In genomic region chr5:114738707-114739241, GRCm38 (mm10) we compare ENCODE assay signal across 8 mouse cellular contexts. TPM values are rescaled to one million over a fixed set of nuclear protein-coding genes. Genes with fewer than 3 reads are reported as not detected.
DNase-seq lines count a peak whose midpoint lies in the region; ATAC-seq and TF ChIP-seq lines count a peak whose summit lies in the region.

No protein-coding gene starts in this region.

- intact Hi-C loops in heart, postnatal 10 days (cut with DNase I), result loop anchor here (2.0 kb wide), 1 partner anchor 34 kb away; no protein-coding TSS in a partner anchor

- peaks cover 92% of the 10 kb centered on the region for H3K36me3 ChIP-seq in embryonic facial prominence, embryonic 10.5 days (replicated peaks)
- H3K36me3 ChIP-seq in hindbrain, embryonic 12.5 days, result peaks cover 86% of the 10 kb centered on the region

- H3K9ac ChIP-seq in hindbrain, embryonic 12.5 days, result no peak overlapping the region

- peak; percentile 13; the same call in 1 of the 2 replicates for TF ChIP-seq POLR2A in lung, adult 2 months (IDR thresholded peaks at IDR 0.05; ENCODE audit: borderline replicate concordance, extremely low read depth, low read depth, low read length)

- no peak for TF ChIP-seq CTCF in lung, adult 2 months (IDR thresholded peaks at IDR 0.05; ENCODE audit: insufficient read depth, low read length)

- peak; percentile 61 for DNase-seq in adrenal gland, adult 2 months
- DNase-seq in adrenal gland, adult 18-20 months (ENCODE audit: low spot score in 2 of 2), result no peak
- peak; percentile 32 for DNase-seq in embryonic facial prominence, embryonic 10.5 days (ENCODE audit: low spot score)
- peak; percentile 82 to 88 for DNase-seq in heart, postnatal 10 days
- DNase-seq in lung, adult 2 months, result peak; percentile 45
- DNase-seq in urinary bladder, postnatal 10 days (ENCODE audit: low spot score), result no peak
- DNase-seq in T-cell, adult 2 months (ENCODE audit: low spot score), result no peak

- WGBS in embryonic facial prominence, embryonic 10.5 days, result 85% methylated on average over 12 of the region's 12 CpGs
- WGBS in lung, adult 2 months, result 41% methylated on average over 12 of the region's 12 CpGs
- WGBS in hindbrain, embryonic 12.5 days, result 89% methylated on average over 12 of the region's 12 CpGs

- no peaks in the 10 kb centered on the region for H3K9me3 ChIP-seq in embryonic facial prominence, embryonic 10.5 days
- no peaks in the 10 kb centered on the region for H3K9me3 ChIP-seq in hindbrain, embryonic 12.5 days (replicated peaks)

- no peak overlapping the region for H3K4me3 ChIP-seq in embryonic facial prominence, embryonic 10.5 days
- no peak overlapping the region for H3K4me3 ChIP-seq in lung, adult 2 months (replicated peaks; ENCODE audit: extremely low read depth, low read depth, low read length)
- H3K4me3 ChIP-seq in hindbrain, embryonic 12.5 days, result no peak overlapping the region

- H3K4me1 ChIP-seq in embryonic facial prominence, embryonic 10.5 days, result peaks cover 11% of the 10 kb centered on the region
- peaks cover 19% of the 10 kb centered on the region for H3K4me1 ChIP-seq in lung, adult 2 months (ENCODE audit: control insufficient read depth, insufficient read depth, low read length)
- H3K4me1 ChIP-seq in hindbrain, embryonic 12.5 days, result no peaks in the 10 kb centered on the region

- ATAC-seq in hindbrain, embryonic 12.5 days (ENCODE audit: low FRiP score), result no peak

- H3K27me3 ChIP-seq in embryonic facial prominence, embryonic 10.5 days (replicated peaks; ENCODE audit: low read depth, poor library complexity, severe bottlenecking), result no peaks in the 10 kb centered on the region
- H3K27me3 ChIP-seq in hindbrain, embryonic 12.5 days, result no peaks in the 10 kb centered on the region

- H3K4me2 ChIP-seq in hindbrain, embryonic 12.5 days (replicated peaks), result no peak overlapping the region

- 0 out of 2 replicates have a peak overlapping the region, but pooled peaks have one; percentile 1 for H3K27ac ChIP-seq in embryonic facial prominence, embryonic 10.5 days (replicated peaks)
- H3K27ac ChIP-seq in hindbrain, embryonic 12.5 days, result no peak overlapping the region

RNA-seq across cellular contexts. Expression of gene Tchp, which starts 31.2 kb away (rescaled TPM):
- total RNA-seq in adrenal gland, adult 2 months (2021), result 1 to 10 TPM; 5.5 to 7.6 TPM
- polyA plus RNA-seq in adrenal gland, adult 2 months (2012; rRNA removed), result 13.8 and 14.2 TPM in 2 replicates
- 1 to 10 TPM; 7.1 to 8.5 TPM for total RNA-seq in adrenal gland, adult 18-20 months (2021)
- polyA plus RNA-seq in embryonic facial prominence, embryonic 10.5 days (2016; fragmentation: Nextera tagmentation; extraction: Ambion mirVana), result 20.7 and 22.0 TPM in 2 replicates
- 1 to 10 TPM; 5.1 to 5.7 TPM for total RNA-seq in heart, postnatal 10 days (2021)
- polyA plus RNA-seq in lung, adult 2 months (2012; rRNA removed), result 12.2 and 17.3 TPM in 2 replicates
- 19.6 and 21.1 TPM in 2 replicates for polyA plus RNA-seq in hindbrain, embryonic 12.5 days (2016; fragmentation: Nextera tagmentation; extraction: Ambion mirVana)

RNA-seq across cellular contexts. Expression of gene Ankrd13a, which starts 35.7 kb away (rescaled TPM):
- 10 to 100 TPM; 78.4 to 92.4 TPM for total RNA-seq in adrenal gland, adult 2 months (2021)
- 51.1 and 51.8 TPM in 2 replicates for polyA plus RNA-seq in adrenal gland, adult 2 months (2012; rRNA removed)
- 10 to 100 TPM; 72.6 to 82.7 TPM for total RNA-seq in adrenal gland, adult 18-20 months (2021)
- polyA plus RNA-seq in embryonic facial prominence, embryonic 10.5 days (2016; fragmentation: Nextera tagmentation; extraction: Ambion mirVana), result 44.4 and 48.1 TPM in 2 replicates
- total RNA-seq in heart, postnatal 10 days (2021), result 10 to 100 TPM; 54.4 to 55.6 TPM
- polyA plus RNA-seq in lung, adult 2 months (2012; rRNA removed), result 92.1 and 104 TPM in 2 replicates
- 80.2 and 81.9 TPM in 2 replicates for polyA plus RNA-seq in hindbrain, embryonic 12.5 days (2016; fragmentation: Nextera tagmentation; extraction: Ambion mirVana)

RNA-seq across cellular contexts. Expression of gene Git2, which starts 36.5 kb away (rescaled TPM):
- total RNA-seq in adrenal gland, adult 2 months (2021), result 10 to 100 TPM; 35.5 to 40.9 TPM
- polyA plus RNA-seq in adrenal gland, adult 2 months (2012; rRNA removed), result 37.7 and 40.5 TPM in 2 replicates
- 10 to 100 TPM; 33.8 to 36.8 TPM for total RNA-seq in adrenal gland, adult 18-20 months (2021)
- polyA plus RNA-seq in embryonic facial prominence, embryonic 10.5 days (2016; fragmentation: Nextera tagmentation; extraction: Ambion mirVana), result 36.7 and 38.1 TPM in 2 replicates
- total RNA-seq in heart, postnatal 10 days (2021), result 10 to 100 TPM; 48.0 to 52.2 TPM
- polyA plus RNA-seq in lung, adult 2 months (2012; rRNA removed), result 97.6 and 105 TPM in 2 replicates
- 47.2 and 57.1 TPM in 2 replicates for polyA plus RNA-seq in hindbrain, embryonic 12.5 days (2016; fragmentation: Nextera tagmentation; extraction: Ambion mirVana)

RNA-seq across cellular contexts. Expression of gene Gltp, which starts 48.0 kb away (rescaled TPM):
- 10 to 100 TPM; 48.5 to 64.7 TPM for total RNA-seq in adrenal gland, adult 2 months (2021)
- 135 and 167 TPM in 2 replicates for polyA plus RNA-seq in adrenal gland, adult 2 months (2012; rRNA removed)
- 10 to 100 TPM; 40.7 to 49.2 TPM for total RNA-seq in adrenal gland, adult 18-20 months (2021)
- polyA plus RNA-seq in embryonic facial prominence, embryonic 10.5 days (2016; fragmentation: Nextera tagmentation; extraction: Ambion mirVana), result 75.1 and 79.0 TPM in 2 replicates
- 10 to 100 TPM; 20.6 to 21.5 TPM for total RNA-seq in heart, postnatal 10 days (2021)
- 222 and 259 TPM in 2 replicates for polyA plus RNA-seq in lung, adult 2 months (2012; rRNA removed)
- polyA plus RNA-seq in hindbrain, embryonic 12.5 days (2016; fragmentation: Nextera tagmentation; extraction: Ambion mirVana), result 60.5 and 63.3 TPM in 2 replicates

Comparison
In these comparisons a context has a peak if more than half of its experiments do, and no peak if none do; other contexts are left out.
1. DNase-seq: peak in adrenal gland, adult 2 months (single experiment), embryonic facial prominence, embryonic 10.5 days (single experiment), heart, postnatal 10 days (2 of 2) and lung, adult 2 months (single experiment); none in adrenal gland, adult 18-20 months (0 of 2), urinary bladder, postnatal 10 days (single experiment) and T-cell, adult 2 months (single experiment).